Mouse (Mus musculus): ENCODE data around the gene N6amt1. TPM values are rescaled to one million over a fixed set of nuclear protein-coding genes. Genes with fewer than 3 reads are reported as not detected.
A peak's percentile ranks its signal among the peaks of the same experiment; 100 is the strongest.

Gene N6amt1
- total RNA-seq, 4 experiments from 2014 or later = 22.8 to 27.8 (median 26.7) TPM

DNA sequence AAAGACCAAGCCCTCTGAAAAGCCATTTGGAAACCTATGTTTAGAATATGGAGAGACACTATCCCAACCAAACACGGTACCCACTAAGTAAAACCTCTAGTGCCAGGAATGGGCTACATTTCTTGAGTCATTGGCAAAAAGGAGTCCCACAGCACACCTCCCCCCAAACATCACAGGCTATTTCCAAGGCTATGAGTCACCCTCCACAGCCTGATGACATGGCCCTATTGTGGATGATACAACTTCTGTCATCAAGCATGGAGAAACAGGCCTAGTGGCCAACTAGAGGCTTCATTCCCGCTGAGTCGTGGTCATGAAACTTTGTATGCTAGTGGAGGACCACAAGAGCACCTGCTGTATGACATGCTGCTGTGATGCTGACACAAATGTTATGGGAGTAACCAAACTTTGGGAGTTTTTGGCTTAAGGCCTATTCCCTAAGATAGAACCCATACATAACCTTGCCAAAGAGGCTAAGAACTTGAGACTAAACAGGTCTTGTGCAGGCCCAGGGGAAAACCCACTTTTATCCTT, 33.5 kb downstream of the N6amt1 start:
- peak; percentile 40 for DNase-seq

DNA sequence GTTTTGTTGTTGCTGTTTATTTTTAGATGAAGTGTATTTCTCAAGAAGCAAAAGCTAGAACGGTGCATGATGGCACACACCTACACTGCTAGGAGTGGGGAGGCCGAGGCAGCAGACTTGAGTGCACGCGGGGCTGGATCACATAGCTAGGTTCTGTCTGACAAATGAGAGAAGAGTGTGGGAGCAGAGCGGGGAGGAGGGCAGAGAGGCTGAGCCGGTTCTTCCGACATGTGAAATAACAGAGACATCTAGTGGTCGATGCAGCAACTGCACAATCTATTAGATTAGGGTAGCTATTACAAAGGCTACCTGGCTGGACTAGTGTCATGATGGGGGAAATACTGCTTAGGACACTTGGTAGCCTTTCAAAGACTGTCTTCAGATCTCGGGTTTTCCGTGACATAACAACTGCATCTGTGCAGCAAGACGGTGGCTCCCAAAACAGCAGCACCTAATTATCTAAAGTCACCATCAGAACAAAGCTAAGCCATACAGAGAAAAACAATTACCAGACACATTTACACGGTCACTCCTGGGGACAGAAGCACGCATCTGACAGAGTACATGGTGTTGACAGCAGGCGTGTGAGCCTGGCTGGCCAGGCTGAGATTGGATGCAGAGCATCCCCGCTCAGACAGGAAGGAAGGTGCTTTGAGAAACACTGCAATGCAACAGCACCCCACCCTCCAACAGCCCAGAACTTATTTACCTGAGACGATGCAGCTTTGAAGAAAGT, 40.0 kb downstream of the N6amt1 start:
- DNase-seq = peak; percentile 24

DNA sequence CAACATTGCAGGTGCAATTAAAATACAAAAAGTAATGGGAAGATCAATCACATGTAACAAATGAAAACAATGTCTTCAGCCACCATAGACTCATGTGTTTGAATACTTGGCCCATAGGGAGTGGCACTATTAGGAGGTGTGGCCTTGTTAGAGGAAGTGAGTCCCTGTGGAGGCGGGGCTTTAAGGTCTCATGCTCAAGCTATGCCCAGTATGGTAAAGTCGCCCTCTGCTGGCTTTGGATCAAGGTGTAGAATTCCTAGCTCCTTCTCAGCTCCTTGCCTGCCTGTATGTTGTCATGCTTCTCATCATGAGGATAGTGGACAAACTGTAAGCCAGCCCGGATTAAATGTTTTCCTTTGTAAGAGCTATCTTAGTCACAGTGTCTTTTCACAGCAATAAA, 51.0 kb downstream of the N6amt1 start:
- DNase-seq = no peak

Other genes starting within 250 kb of the N6amt1 start
- 10 to 100 TPM; 33.7 to 41.1 (median 37.8) TPM for gene Ltn1, start 78.4 kb downstream of the N6amt1 start, total RNA-seq (2022)
- 1 to 10 TPM; 6.3 to 8.1 (median 6.7) TPM for gene Rwdd2b, start 86.4 kb downstream of the N6amt1 start, total RNA-seq (2022)
- 10 to 100 TPM; 64.2 to 72.5 (median 68.0) TPM for gene Usp16, start 100.5 kb downstream of the N6amt1 start, total RNA-seq (2022)
- gene Cct8, start 141.7 kb downstream of the N6amt1 start, total RNA-seq (2022) = 100 to 1,000 TPM; 174 to 216 (median 181) TPM
- gene Map3k7cl, start 199.1 kb downstream of the N6amt1 start, total RNA-seq (2022) = 1 to 10 TPM in 2 of 4 experiments, under 1 TPM in 2; 0.77 to 1.3 (median 1.1) TPM